Mouse (Mus musculus): ENCODE results near the gene Large2.

DNA sequence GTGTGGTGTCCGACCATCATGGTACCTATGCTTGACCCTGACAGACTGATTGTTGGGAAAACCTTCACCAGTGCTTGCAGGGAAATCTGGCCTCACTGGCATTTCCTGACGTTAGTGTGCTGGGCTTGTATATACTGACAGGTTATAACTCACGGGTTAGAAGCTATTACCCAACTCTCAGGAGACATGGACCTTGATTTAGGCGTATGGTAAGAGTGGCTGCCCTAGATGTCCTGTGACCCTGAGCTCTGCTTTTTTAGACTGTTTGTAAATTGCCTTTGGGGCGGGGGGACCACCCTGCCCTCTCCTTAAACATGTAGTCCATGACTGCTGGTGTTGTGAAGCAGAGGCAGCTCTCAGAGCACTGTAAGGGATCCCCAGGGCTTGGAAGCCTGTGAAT is 24.0 kb downstream of the Large2 start:
- TF ChIP-seq CTCF (IDR thresholded peaks at IDR 0.05) (no peak), POLR2A (IDR thresholded peaks at IDR 0.05; ENCODE audit: insufficient read depth, low read depth, low read length) (no peak), EP300 (IDR thresholded peaks at IDR 0.05; ENCODE audit: insufficient read depth, low read depth, low read length) (no peak)

All from heart, adult 2 months (tissue).